Mouse (Mus musculus): Measurements from ENCODE around the gene Pold3.
A peak's percentile ranks its signal among the peaks of the same experiment; 100 is the strongest.
"Not testable (repeated sequence)": the region's sequence is repeated elsewhere in the genome, so short reads cannot be mapped to it uniquely, and the experiment has no call there.

Pold3 gene

GRCm38 (mm10) chr7:100111506-100111905 is 9.9 kb downstream of the Pold3 start:
- DNase-seq (ENCODE audit: low spot score in 2 of 2) = no peak

- DNase-seq (ENCODE audit: low spot score in 2 of 2) = peak in 1 of 2 experiments; percentile 45
Measured at GRCm38 (mm10) chr7:100108341-100108740, 13.0 kb downstream of the Pold3 start.

GRCm38 (mm10) chr7:100104677-100105076 is 16.7 kb downstream of the Pold3 start:
- DNase-seq (ENCODE audit: low spot score in 2 of 2) = no peak

GRCm38 (mm10) chr7:100100031-100100595 is 21.3 kb downstream of the Pold3 start:
- no peak for DNase-seq (ENCODE audit: low spot score in 2 of 2)

GRCm38 (mm10) chr7:100086891-100087290 is 34.5 kb downstream of the Pold3 start:
- DNase-seq (ENCODE audit: low spot score in 2 of 2) = no peak

- no peak for DNase-seq (ENCODE audit: low spot score in 2 of 2)
Measured at GRCm38 (mm10) chr7:100086159-100086755, 35.1 kb downstream of the Pold3 start.

- no peak for DNase-seq (ENCODE audit: low spot score in 2 of 2)
Measured at GRCm38 (mm10) chr7:100083812-100084211, 37.6 kb downstream of the Pold3 start.

GRCm38 (mm10) chr7:100082836-100083235 is 38.5 kb downstream of the Pold3 start:
- no peak for DNase-seq (ENCODE audit: low spot score in 2 of 2)

GRCm38 (mm10) chr7:100080087-100080781 is 41.1 kb downstream of the Pold3 start:
- DNase-seq (ENCODE audit: low spot score in 2 of 2) = no peak

- no peak for DNase-seq (ENCODE audit: low spot score in 2 of 2)
Measured at GRCm38 (mm10) chr7:100077071-100077470, 44.3 kb downstream of the Pold3 start.

GRCm38 (mm10) chr7:100076296-100076695 is 45.1 kb downstream of the Pold3 start:
- DNase-seq (ENCODE audit: low spot score in 2 of 2) = no peak

- DNase-seq (ENCODE audit: low spot score in 2 of 2) = peak in 1 of 2 experiments; percentile 12
Measured at GRCm38 (mm10) chr7:100073959-100074358, 47.4 kb downstream of the Pold3 start.

GRCm38 (mm10) chr7:100052991-100053390 is 68.4 kb downstream of the Pold3 start:
- not testable (repeated sequence) for DNase-seq (ENCODE audit: low spot score in 2 of 2)

GRCm38 (mm10) chr7:100051904-100052303 is 69.5 kb downstream of the Pold3 start:
- no peak for DNase-seq (ENCODE audit: low spot score in 2 of 2)

GRCm38 (mm10) chr7:100046486-100046885 is 74.9 kb downstream of the Pold3 start:
- no peak for DNase-seq (ENCODE audit: low spot score in 2 of 2)

- no peak for DNase-seq (ENCODE audit: low spot score in 2 of 2)
Measured at GRCm38 (mm10) chr7:100043605-100044031, 77.7 kb downstream of the Pold3 start.

GRCm38 (mm10) chr7:100043096-100043495 is 78.3 kb downstream of the Pold3 start:
- no peak for DNase-seq (ENCODE audit: low spot score in 2 of 2)

GRCm38 (mm10) chr7:100042120-100042519 is 79.2 kb downstream of the Pold3 start:
- no peak for DNase-seq (ENCODE audit: low spot score in 2 of 2)

- no peak for DNase-seq (ENCODE audit: low spot score in 2 of 2)
Measured at GRCm38 (mm10) chr7:100036495-100036894, 84.9 kb downstream of the Pold3 start.

GRCm38 (mm10) chr7:100036050-100036449 is 85.3 kb downstream of the Pold3 start:
- no peak for DNase-seq (ENCODE audit: low spot score in 2 of 2)

- no peak for DNase-seq (ENCODE audit: low spot score in 2 of 2)
Measured at GRCm38 (mm10) chr7:100034815-100035463, 86.4 kb downstream of the Pold3 start.

- no peak for DNase-seq (ENCODE audit: low spot score in 2 of 2)
Measured at GRCm38 (mm10) chr7:100033672-100034071, 87.7 kb downstream of the Pold3 start.
